Mouse (Mus musculus) retina, postnatal 1 day (tissue): ENCODE measurements at regions not wholly inside any gene's neighbourhood (a gene's known extent, or its start where the extent isn't known, plus 50 kb on each side); places are given as distances from the start of the nearest gene placed in this dataset.

ENCODE experiments used
- DNase-seq: peaks from one replicate; pipeline ENCODE4 v3.0.0-alpha.2; 2012

GRCm38 (mm10) chr3:132237344-132237743, 152.3 kb downstream of the Dkk2 start:
- DNase-seq: no peak

DNA sequence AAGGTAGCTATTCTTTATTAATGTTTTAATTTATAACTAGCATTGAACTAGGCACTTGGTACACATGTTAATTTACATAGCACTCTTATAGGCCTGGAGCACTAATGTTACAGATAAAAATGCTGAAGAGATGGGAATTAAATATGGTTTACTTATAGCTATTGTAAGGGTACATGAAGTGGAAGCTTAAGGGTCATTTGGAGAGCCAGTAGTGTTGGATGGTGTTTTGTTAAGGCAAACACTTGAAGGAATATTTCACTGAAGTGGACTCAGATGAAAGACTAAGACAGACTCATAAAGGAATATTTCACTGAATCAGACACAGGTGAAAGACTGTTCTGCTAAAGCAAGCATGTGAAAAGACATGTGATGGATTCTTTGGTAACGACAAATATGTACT, 172.7 kb downstream of the Dkk2 start:
- DNase-seq: no peak

- DNase-seq: no peak
Measured at GRCm38 (mm10) chr3:132269641-132270040, 184.5 kb downstream of the Dkk2 start.

DNA sequence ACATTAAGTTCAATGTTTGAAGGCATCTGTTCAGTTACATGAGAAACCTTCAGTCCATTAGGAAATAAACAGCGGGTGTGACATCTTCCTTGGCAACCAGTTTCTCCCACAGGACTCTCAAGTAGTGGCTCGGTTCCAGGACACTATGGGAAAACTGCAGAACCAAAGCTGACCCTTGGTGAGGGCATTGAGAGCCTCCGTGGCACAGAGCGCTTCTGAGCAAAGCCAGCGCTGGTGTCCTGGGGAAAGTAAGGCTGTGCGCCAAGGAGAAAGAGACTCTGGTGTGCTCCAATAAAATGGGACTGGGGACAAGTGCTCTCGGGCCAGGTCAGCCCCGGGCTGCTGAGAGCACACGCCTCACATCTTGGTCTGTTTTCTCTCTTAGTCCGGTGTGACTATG, 189.7 kb downstream of the Dkk2 start:
- DNase-seq: no peak

GRCm38 (mm10) chr3:132277771-132278170, 192.7 kb downstream of the Dkk2 start:
- no peak for DNase-seq

- no peak for DNase-seq
Measured at GRCm38 (mm10) chr3:132287714-132288113, 202.6 kb downstream of the Dkk2 start.

DNA sequence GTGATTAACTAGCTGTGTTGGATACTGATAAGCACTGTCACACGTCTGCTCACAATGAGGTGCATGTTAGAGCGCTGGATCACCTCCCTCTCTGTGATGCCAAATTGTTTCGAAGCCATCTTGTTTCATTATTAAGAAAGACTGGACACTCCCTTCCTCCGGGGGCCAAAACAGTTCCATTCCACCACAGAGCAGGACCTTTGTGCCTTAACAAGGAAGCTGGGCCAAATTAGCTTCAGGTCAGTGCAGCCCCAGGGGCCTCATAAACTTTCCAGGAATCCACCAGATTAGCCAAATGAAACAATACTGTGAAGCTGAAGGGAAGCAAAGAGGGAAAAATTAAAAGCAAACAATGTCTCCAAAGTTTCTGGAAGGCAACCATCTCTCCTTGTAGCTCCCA, 241.9 kb downstream of the Dkk2 start:
- no peak for DNase-seq

DNA sequence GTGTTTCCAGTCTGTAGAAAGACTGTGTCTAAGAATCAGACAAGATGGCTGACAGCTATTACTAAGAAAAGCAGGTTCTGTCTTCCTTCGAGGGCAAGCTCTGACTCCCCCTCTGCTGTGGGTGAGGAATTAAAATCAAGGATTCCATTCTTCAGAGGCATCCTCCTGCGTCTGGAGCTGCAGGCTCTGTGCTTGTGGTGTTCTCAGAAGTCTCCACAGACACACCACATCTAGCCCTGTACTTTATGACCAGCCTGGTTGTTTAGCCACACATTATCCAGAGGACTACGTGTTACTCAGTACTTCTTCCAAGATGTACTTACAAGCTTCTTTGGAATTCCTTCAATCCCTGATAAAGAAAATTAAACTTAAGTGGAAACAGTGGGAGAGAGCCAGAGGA, 258.5 kb downstream of the Dkk2 start:
- DNase-seq: no peak

GRCm38 (mm10) chr3:132345856-132346255, 260.8 kb downstream of the Dkk2 start:
- no peak for DNase-seq

- no peak for DNase-seq
Measured at GRCm38 (mm10) chr3:132349602-132350001, 264.5 kb downstream of the Dkk2 start.

DNA sequence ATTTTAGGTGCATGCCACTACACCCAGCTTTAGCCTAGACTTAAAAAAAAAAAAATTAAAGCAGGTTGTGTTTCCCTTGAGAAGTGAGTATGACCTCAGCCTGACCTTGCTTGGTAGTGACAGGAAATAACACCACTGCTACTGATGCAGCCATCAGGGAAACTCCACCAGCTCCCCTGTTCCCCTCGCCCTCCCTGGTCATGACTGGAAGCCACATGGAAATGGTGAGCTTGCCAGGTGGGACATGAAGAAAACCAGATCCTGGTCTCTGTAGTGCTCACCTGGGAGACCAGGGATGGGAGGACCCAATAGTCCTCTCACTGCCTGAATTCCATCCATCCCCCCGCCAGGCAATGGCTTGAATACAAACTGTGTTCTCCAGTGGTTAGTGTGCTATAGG, 268.1 kb downstream of the Dkk2 start:
- no peak for DNase-seq

- DNase-seq: no peak
Measured at GRCm38 (mm10) chr3:132359596-132359995, 270.0 kb upstream of the Gimd1 start.

DNA sequence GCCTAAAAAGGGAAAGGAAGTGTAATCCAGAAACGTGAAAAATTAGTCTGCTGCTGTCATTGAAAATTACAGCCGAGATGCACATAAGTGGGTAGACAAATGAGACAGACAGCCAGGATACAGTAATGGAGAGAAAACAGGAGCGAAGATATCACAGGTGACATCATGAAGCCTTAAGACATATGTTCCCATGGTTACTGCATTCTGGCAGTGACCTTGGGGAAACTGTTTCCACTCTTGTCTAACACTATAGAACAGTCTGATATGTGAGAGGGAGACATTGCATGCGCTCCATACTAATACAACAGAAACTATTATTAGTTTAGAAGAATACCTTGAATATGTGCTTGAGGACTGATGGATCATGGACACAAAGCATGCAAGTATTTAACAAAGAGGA, 254.0 kb upstream of the Gimd1 start:
- peak; percentile 31 for DNase-seq

DNA sequence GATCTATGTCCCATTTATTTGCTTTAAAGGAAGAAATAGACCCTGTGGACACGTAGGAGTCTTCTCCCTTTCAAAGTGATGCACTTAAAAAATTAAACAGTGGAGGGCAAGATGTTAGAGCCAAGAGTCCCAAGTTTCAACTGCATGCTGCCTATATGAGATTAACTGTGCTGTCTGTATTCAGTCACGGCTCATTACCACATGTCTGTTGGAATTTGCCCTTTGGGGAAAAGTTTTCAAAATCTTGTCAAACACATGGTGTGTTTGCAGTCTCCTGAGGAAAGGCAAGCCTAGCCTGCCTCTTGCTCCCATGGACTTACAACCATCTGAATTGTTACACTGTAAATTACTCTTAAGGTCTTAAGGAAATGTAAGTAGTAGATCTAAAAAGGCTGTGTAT, 211.9 kb upstream of the Gimd1 start:
- no peak for DNase-seq

DNA sequence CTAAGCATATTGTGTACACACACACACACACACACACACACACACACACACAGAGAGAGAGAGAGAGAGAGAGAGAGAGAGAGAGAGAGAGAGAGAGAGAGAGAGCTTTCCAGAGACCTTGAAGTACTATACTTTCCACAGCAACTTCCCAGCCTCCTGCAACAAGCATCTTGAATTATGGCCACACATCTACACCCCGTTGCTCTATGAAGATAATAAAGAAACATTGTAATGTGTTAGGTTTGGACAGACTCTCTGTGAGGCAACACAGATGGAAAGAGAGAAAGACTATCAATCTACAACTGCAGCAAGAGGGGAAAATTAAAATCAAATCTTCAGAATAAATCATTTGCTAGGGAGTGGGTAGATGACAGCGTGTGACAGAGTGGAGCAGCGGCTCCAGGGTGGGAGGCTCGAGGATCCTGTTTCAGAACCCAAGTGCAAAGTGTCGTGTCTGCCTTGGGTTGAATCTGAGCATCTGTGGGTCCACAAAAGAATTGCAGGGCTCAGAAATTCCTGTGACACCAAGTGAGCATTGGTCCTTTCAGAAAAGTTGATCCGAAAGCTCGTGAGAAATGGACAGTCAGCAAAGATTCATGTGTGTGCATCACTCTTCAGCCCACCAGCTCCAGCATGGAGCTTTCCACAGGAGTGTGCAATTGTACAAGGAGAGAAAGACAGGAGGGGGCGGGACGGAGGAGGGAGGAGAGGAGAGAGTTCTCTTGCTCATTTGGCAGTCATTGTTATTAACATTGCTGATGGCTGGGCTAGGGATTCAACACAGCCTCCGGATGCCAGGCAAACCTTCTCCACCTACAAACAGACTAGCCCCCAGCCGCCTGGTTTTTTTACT, 203.6 kb upstream of the Gimd1 start:
- no peak for DNase-seq

DNA sequence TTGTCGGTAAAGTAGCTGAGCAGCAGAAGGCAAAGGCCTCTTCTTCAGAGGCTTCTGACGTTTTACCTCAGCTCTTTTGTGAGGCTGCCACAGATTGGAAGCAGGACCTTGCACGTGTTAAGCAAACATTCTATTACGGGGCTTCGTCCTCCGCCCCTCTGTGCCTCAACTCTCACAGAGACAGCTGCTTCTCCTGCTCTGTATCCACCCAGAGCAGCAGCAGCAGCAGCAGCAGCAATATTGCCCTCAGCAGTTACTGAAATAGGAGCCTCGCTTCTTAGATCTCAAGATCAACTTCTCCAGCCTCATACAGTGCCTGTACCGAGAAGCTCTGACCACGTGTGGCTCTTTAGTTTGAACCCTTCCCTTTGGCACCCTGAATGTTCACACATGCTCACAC, 202.4 kb upstream of the Gimd1 start:
- no peak for DNase-seq

DNA sequence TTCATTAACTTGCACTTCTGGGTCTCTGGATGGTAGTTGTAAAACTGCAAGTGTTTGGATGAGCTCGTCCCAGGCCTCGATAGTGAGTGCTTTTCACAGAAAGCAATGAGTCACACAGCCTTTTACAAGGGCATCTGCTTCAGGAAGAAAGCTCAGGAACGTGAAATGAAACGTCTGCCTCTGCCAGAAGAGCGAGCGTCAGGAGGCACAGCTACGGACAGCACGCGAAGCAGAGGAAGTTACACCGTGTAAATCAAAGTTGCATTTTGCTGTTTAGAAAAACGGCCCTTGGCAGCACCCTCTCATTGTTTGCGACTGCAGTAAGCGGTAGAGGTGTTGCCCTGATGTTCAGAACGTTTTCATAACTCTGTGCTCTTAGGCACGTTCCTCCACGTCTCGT, 201.5 kb upstream of the Gimd1 start:
- DNase-seq: no peak

DNA sequence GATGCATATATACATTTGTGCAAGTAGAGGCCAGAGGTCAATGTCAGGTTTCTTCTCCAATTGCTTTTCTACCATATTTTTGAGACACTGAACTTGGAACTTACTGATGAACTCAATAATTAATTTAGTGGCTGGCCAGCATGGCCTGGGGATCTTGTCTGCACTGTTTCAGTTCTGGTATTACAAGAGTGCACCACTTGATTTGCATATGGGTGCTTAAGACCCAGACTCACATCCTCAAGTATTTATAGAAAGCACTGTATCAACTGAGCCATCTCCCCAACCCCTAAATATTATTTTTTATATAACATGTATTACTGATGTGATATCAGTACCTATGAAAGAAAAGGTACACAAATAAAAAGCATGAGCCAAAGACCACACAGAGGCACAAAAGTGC, 197.8 kb upstream of the Gimd1 start:
- no peak for DNase-seq

- no peak for DNase-seq
Measured at GRCm38 (mm10) chr3:132441226-132441625, 188.4 kb upstream of the Gimd1 start.

DNA sequence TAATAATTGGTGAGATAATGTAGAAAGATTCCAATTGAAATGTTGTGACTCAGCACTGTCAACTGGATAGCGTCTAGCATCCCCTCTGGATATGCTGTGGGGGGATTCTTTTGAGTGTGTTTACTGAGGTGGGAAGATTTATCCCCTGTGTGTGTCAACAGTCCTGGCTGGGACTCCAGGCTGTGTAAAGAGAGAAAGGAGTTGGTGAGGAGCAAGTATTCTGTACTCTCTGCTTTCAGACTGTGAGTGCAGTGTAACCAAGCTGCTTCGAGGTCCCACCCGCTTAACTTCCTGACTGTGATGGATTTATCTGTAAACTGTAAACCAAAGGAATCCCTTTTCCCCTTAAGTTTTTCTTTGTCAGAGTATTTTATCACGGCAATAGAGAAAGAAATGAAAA, 175.7 kb upstream of the Gimd1 start:
- no peak for DNase-seq

GRCm38 (mm10) chr3:132462348-132462959, 167.2 kb upstream of the Gimd1 start:
- DNase-seq: no peak

GRCm38 (mm10) chr3:132471070-132471469, 158.6 kb upstream of the Gimd1 start:
- no peak for DNase-seq

- DNase-seq: no peak
Measured at GRCm38 (mm10) chr3:132477768-132478167, 151.9 kb upstream of the Gimd1 start.

DNA sequence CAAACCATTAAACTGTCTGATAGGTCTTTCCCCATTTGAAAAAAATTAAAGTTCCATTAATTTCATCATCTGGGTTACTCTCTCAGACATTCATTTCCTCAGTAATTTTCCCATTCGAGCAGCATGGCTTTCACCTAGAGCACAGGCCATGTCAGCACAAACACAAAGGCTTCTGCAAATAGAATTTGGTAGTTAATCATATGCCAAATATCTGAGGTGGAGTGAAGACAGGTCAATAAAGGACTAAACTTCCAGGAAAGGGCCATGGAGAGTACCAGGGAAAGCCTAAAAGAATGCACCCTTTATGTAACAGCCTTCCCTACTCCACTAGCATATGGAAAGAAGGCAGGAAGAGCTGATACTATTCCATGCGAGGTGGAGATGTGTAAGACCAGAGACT, 150.3 kb upstream of the Gimd1 start:
- no peak for DNase-seq

- DNase-seq: no peak
Measured at GRCm38 (mm10) chr3:132484814-132485213, 144.8 kb upstream of the Gimd1 start.
